Mouse (Mus musculus): ENCODE data around the gene Rrp36.

The Rrp36 gene

GRCm38 (mm10) chr17:46618394-46618768, 55.8 kb downstream of the Rrp36 start:
- no peak for DNase-seq (ENCODE audit: low read depth, low spot score)

GRCm38 (mm10) chr17:46617799-46618198, 56.4 kb downstream of the Rrp36 start:
- DNase-seq (ENCODE audit: low read depth, low spot score) = no peak

Measured in A20 (cell line).